Mouse (Mus musculus) small intestine, adult 2 months (tissue): ENCODE results near the gene Wfdc16. TPM values are rescaled to one million over a fixed set of nuclear protein-coding genes. Genes with fewer than 3 reads are reported as not detected.
A peak's percentile ranks its signal among the peaks of the same experiment; 100 is the strongest.

ENCODE experiments used
- H3K27ac ChIP-seq: fragments of 200-500 bp; 2 replicates; pipeline ENCODE4 v1.5.1; 2012; ENCODE audit warnings: low read depth, low read length, control low read depth, inconsistent platforms; ENCODE audit not compliant: insufficient read depth
- H3K27me3 ChIP-seq: fragments of 200-500 bp; 2 replicates; pipeline ENCODE4 v1.6.1; 2012; ENCODE audit warnings: mild to moderate bottlenecking, moderate library complexity, low read length, inconsistent platforms; ENCODE audit not compliant: control insufficient read depth, insufficient read depth
- H3K36me3 ChIP-seq: fragments of 200-500 bp; 2 replicates; pipeline ENCODE4 v1.6.1; 2012; ENCODE audit warnings: mild to moderate bottlenecking, low read length, control low read depth, inconsistent platforms; ENCODE audit not compliant: control insufficient read depth, insufficient read depth
- H3K4me1 ChIP-seq: fragments of 200-500 bp; 2 replicates; pipeline ENCODE4 v1.6.1; 2012; ENCODE audit warnings: low read length, inconsistent platforms, mixed read lengths; ENCODE audit not compliant: control insufficient read depth, insufficient read depth, insufficient read length
- H3K4me3 ChIP-seq: fragments of 200-500 bp; 2 replicates; pipeline ENCODE4 v1.5.1; 2012; ENCODE audit warnings: low read depth, mild to moderate bottlenecking, control low read depth, inconsistent platforms, low read length, moderate library complexity
- CTCF ChIP-seq: fragments of 200-500 bp; IDR thresholded peaks from 2 replicates; pipeline ENCODE4 v1.5.1; 2012; ENCODE audit warnings: low read depth, mild to moderate bottlenecking, control low read depth, inconsistent platforms, low read length, moderate library complexity, mixed read lengths; ENCODE audit not compliant: insufficient replicate concordance, insufficient read length; ENCODE audit errors: extremely low read depth
- POLR2A ChIP-seq: fragments of 200-500 bp; IDR thresholded peaks from 2 replicates; pipeline ENCODE4 v1.6.1; 2012; ENCODE audit warnings: low read depth, mild to moderate bottlenecking, control low read depth, inconsistent platforms, low read length, moderate library complexity
- WGBS: fragments of 180-500 bp; shearing (Covaris S2); methylation state at CpG from one replicate; pipeline ENCODE4 v1.1.7; 2018; 5-methylcytosine and 5-hydroxymethylcytosine counted together
- polyA plus RNA-seq: library from polyadenylated mRNA; depleted of rRNA; stranded (reverse); fragments of >200 nt; gene quantifications from 2 replicates; pipeline ENCODE4 v1.2.3, GENCODE M21; 2012

The Wfdc16 gene
- polyA plus RNA-seq, 1 experiment, result not detected

DNA sequence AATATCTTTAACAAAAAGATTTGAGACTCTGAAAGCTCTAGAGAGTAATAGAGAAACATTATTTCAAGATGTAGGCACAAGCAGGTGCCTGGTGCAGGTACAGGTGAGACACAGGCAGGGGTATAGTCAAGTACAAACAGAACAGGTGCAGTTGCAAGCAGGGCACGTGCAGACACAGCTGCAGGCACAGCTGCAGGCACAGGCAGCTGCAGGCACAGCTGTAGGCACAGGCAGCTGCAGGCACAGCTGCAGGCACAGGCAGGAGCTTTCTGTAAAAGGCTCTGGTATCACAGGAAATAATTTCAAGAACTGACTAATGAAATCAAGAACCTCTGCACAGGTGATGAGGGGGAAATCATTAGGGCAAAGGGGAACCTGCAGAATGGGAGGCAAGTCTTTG, 32.3 kb upstream of the Wfdc16 start:
- H3K36me3 ChIP-seq, result no peaks in the 10 kb centered on the region
- no peak overlapping the region for H3K27ac ChIP-seq
- TF ChIP-seq POLR2A, result no peak
- TF ChIP-seq CTCF, result no peak
- no peaks in the 10 kb centered on the region for H3K4me1 ChIP-seq
- no peaks in the 10 kb centered on the region for H3K27me3 ChIP-seq
- WGBS, result 0% methylated on average over 1 of the region's 1 CpGs
- H3K4me3 ChIP-seq, result no peak overlapping the region

DNA sequence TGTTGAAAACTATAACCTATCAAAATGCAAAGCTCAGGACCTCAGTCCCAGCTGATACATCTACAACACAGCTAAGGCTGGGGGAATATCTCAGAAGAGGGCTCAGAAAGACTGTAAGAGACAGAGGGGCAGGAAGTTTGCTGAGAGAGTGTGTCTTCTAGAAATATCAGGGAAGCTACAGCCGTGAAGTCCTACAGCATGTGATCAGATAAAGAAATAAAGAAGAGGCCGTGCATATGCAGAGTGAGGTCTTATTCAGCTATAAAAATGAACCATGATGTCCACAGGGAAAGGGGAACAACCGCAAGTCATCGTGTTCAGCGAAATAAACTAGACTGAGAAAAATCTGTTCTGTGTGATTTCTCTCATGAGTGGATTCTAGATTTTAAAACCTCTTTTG, 31.7 kb upstream of the Wfdc16 start:
- Histone ChIP-seq H3K4me3 (no peak overlapping the region), H3K36me3 (no peaks in the 10 kb centered on the region), H3K4me1 (no peaks in the 10 kb centered on the region), H3K27ac (no peak overlapping the region), H3K27me3 (no peaks in the 10 kb centered on the region)
- TF ChIP-seq CTCF (no peak), POLR2A (no peak)
- 74% methylated on average over 5 of the region's 5 CpGs for WGBS

DNA sequence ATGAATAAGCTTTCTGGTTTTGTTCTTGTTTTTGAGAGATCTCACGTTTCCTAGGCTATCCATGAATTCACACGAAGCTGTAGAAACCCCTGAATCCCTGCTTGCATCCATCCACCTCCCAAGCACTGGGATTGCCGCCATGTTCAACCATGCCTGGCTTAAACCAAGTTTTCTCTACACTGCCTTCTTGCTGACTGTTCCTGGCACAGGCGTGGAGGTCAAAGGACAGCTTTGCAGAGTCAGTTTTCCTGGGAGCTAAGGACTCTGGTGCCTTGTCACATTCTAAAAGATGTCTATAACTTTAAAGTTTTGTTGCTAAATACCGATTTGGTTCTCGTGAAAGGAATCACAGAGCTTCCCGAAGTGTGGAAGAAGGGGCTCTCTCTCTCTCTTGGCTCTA, 26.3 kb upstream of the Wfdc16 start:
- no peaks in the 10 kb centered on the region for H3K27me3 ChIP-seq
- no peak for TF ChIP-seq POLR2A
- no peak for TF ChIP-seq CTCF
- H3K27ac ChIP-seq, result no peak overlapping the region
- WGBS, result 91% methylated on average over 7 of the region's 7 CpGs
- no peaks in the 10 kb centered on the region for H3K36me3 ChIP-seq
- no peak overlapping the region for H3K4me3 ChIP-seq
- H3K4me1 ChIP-seq, result no peaks in the 10 kb centered on the region

DNA sequence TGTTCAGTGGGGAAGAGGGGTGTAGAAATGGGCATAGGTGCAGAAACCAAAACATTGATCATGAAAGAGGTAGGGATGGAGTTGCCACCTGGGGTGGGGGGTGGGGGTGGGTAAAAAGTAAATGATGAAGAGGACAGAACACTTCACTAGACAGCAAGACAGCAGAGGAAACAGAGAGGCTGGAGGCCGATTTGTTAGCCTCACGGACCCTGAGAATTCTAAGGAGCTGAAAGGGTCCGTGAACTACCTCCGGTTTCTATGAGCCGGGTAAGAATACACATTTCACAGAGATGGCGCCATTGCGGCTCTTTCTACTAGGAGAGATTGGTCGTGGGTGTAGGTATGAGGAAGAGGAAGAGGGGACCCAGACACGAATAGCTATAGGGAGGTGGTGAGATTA, 17.9 kb upstream of the Wfdc16 start, which contains the start of gene Wfdc9:
Gene Wfdc9, minus strand, starts transcription at position 101 of the 400 bp plus-strand sequence.
- no peaks in the 10 kb centered on the region for H3K27me3 ChIP-seq
- H3K36me3 ChIP-seq, result no peaks in the 10 kb centered on the region
- no peak within 1 kb of the TSS for H3K4me3 ChIP-seq
- H3K4me1 ChIP-seq, result no peaks in the 10 kb centered on the region
- 66% methylated on average over 9 of the region's 9 CpGs for WGBS
- TF ChIP-seq POLR2A (no peak), CTCF (no peak)
- no peak within 1 kb of the TSS for H3K27ac ChIP-seq

DNA sequence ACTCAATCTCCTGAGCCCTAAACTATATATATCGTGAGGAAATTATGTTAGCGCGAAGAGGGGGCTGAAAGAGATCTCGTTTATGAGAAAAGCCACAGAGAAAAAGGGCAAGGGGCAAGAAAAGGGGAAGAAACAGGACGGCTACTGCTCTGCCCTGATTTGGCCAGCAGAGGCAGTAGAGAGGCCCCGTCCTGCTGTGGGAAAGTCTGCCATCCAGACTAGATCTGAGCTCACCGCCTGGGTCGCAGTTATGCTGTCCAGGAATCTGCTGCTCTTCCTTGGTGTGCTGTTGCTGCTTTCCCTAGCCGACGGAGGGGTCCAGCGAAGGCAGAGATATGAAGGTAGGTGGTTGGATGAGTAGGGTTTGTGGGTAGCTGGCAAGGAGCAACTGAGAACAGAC, 17.3 kb upstream of the Wfdc16 start, which contains the start of gene Wfdc10:
Gene Wfdc10, plus strand, starts transcription at position 189 of the 400 bp plus-strand sequence.
- no peaks in the 10 kb centered on the region for H3K36me3 ChIP-seq
- TF ChIP-seq POLR2A (no peak), CTCF (peak; percentile 88)
- H3K4me3 ChIP-seq, result no peak within 1 kb of the TSS
- 13% methylated on average over 11 of the region's 11 CpGs for WGBS
- H3K27ac ChIP-seq, result no peak within 1 kb of the TSS
- no peaks in the 10 kb centered on the region for H3K4me1 ChIP-seq
- no peaks in the 10 kb centered on the region for H3K27me3 ChIP-seq

DNA sequence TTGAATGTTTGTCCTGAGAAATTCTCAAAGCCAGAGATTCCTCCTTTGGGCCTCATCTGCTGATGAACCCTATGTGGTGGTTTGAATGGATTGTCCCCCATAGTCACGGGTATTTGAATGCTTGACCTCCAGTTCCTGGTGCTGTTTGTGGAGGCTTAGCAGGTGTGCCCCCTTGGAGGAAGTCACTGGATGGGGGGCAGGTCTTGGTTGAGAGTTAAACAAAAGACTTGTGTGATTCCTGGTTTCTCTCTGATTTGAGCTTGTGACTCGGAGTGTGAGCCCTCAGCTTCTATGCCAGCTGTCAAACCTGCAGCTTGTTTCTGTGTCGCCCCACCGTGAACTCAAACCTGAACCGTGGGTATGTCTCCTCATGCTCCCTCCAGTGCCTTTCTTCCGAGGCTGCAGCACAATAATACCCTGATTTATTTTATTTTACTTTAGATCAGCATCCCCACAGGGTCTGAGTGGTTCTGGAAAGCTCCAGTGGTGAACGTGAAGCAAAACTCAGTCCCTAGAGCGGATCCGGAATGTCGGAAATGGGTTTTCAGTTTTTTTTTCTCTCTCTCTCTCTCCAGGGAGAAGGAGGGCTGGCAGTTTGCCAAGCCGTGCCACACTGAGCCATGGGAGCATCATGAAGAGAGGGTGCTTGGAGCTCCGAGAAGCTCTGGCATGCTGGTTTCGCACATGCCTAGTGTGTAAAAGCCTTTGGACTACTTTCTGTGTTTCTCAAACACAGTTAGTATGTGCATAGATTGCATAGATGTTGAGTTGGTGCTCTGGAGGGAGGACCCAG, 3.5 kb upstream of the Wfdc16 start:
- Histone ChIP-seq H3K36me3 (no peaks in the 10 kb centered on the region), H3K27me3 (no peaks in the 10 kb centered on the region), H3K4me3 (no peak overlapping the region), H3K4me1 (peaks cover 4% of the 10 kb centered on the region; the same call in 1 of the 2 replicates), H3K27ac (no peak overlapping the region)
- TF ChIP-seq POLR2A (no peak), CTCF (no peak)
- WGBS, result 84% methylated on average over 13 of the region's 13 CpGs

DNA sequence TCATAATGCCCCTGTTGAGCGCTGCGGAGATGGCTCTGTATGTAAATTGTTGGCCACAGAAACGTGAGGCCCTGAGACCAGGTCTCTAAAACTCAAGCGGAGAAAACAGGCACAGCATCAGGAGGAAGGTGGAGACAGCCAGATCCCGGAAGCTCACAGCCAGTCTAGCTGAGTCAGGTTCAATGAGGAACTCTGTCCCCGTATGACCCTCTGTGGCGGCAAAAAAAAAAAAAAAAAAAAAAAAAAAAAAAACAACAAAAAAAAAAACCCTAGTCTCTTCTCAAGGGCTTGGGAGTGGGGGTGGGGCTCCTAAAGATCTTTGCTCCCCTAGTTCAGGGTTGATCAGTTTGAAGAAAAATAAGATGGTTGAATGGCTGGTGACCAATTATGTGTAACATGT, 2.5 kb upstream of the Wfdc16 start:
- TF ChIP-seq POLR2A (no peak), CTCF (no peak)
- Histone ChIP-seq H3K27ac (no peak overlapping the region), H3K4me1 (peaks cover 4% of the 10 kb centered on the region; the same call in 1 of the 2 replicates), H3K4me3 (no peak overlapping the region), H3K36me3 (no peaks in the 10 kb centered on the region), H3K27me3 (no peaks in the 10 kb centered on the region)
- 32% methylated on average over 7 of the region's 7 CpGs for WGBS
